Mouse (Mus musculus): Measurements from ENCODE around the gene Wdr74.

The Wdr74 gene

DNA sequence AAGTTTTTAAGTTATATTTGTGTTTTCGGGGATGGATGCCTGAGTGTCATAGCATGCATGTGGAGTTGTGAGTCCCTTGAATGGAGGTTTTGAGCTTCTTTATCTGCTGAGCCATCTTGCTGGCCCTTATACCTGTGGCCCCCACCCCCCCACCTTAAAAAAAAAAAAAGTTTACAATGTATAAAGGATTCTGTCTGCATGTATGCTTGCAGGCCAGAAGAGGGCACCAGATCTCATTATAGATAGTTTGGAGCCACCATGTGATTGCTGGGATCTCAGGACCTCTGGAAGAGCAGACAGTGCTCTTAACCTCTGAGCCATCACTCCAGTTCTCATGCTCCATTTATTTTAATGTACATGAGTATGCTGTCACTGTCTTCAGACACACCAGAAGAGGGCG is 11.7 kb downstream of the Wdr74 start:
- peak; percentile 26 for DNase-seq

DNA sequence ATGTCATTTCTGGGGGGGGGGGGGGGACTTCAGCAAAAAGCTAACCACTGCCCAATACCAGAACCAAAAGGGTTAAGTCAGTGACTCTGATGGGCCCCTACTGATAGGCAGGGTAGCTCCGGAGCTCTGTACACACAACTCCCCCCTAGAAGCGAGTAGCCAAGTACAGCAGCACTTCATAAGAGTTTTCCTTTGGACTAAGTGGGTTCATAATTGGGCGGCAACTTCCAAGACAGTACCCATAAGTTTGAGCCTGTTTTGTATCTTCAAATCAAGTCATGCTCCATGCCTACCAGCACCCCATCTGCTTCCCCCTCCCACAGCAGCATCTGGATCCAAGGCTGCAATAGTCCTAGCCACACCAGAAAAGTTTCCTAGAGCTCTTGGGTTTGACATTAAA is 20.0 kb downstream of the Wdr74 start:
- DNase-seq, result no peak

GRCm38 (mm10) chr19:8756635-8757387 is 21.2 kb downstream of the Wdr74 start, which contains the start of gene Nxf1:
Nxf1 (plus strand) TSS chr19:8757073.
- DNase-seq, result peak; percentile 99

DNA sequence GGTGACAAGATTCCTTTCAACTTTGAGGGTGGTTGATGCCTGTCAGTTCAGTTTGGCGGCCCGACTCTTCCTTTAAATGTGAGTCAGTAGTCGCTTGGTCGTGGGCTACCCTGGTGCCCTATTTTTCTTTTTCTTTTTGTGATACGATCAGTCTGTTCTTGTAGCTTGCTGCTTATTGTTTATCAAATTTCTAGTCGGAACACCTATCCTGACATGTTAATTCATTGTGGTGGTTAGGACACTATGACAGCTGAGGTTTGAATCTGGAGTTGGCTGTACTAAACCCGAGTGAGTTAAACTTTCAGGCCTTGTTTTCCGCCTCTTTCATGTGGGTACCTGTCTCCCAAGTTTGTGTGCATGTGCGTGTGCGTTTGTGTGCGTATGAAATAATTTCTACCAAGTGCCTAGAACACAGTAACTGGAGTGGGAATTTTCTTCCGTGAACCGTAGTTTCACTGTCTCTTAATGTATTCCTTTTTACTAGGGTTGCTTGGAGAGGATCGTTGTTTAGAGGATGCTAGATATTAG is 21.9 kb downstream of the Wdr74 start:
- no peak for DNase-seq

- DNase-seq, result no peak
Observed at GRCm38 (mm10) chr19:8758899-8759298, 23.3 kb downstream of the Wdr74 start.

- DNase-seq, result no peak
Observed at GRCm38 (mm10) chr19:8760757-8761156, 25.1 kb downstream of the Wdr74 start.

DNA sequence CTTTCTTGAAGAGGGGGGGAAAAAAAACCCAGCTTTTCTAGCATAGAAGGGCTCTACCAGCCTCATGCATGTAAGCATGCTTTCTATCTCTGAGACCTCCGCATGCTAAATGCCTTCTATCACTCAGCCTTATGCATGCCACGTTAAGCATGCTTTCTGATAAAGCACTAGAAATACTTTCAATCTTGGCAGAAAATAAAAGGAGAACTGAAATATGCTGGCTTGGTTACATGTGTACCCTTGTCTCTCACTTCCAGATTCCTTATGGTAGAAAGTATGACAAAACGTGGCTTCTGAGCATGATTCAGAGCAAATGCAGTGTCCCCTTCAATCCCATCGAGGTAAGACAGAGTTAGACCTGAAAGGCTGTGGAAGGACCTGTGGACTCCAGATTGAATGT is 27.6 kb downstream of the Wdr74 start:
- no peak for DNase-seq

- DNase-seq, result no peak
Observed at GRCm38 (mm10) chr19:8765562-8765961, 29.9 kb downstream of the Wdr74 start.

GRCm38 (mm10) chr19:8770567-8771270 is 35.1 kb downstream of the Wdr74 start, which contains the start of gene Tmem223:
Tmem223 (plus strand) TSS chr19:8770996.
- DNase-seq, result peak; percentile 87

DNA sequence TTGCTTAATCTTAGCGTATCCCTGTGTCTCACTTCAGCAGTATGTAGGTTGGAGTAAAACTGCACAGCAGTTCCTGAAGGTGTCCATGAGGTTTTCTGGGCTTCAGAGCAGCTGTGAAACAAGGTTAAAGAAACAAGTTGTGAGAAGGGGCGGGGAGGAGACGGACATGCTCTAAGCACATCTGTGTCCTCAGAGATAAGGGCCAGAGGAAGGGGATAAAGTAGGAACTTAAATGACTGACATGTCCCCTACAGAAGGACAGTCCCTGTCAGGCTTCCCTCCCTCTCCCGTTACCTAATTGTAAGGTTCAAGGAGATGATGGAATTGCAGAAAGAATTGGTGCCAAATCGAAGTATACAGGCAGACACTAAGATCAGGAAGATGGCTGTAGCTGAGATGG is 37.4 kb downstream of the Wdr74 start:
- no peak for DNase-seq

DNA sequence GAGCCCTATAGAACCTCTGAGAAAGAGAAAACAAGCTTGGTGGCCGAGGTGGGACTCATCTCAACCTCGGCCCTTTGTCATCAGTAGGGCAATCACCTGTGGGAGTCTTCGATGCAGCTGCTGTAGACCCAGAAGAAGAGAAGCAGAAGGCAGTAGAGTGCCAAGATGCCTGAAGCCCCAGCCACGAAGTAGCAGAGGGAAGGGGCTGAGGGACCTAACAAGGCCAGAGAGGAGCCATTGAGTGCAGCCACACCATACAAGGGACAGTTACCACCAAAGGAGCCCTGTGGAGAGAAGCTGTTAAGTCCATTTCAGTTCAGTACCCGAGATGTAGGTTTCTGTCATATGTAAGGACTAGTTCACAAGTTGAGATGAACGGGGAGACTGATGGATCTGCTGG is 37.8 kb downstream of the Wdr74 start:
- no peak for DNase-seq

- peak; percentile 97 for DNase-seq
Observed at GRCm38 (mm10) chr19:8774086-8774835, 38.6 kb downstream of the Wdr74 start, which contains the start of gene Tmem179b. Tmem179b (minus strand) TSS chr19:8774467.

DNA sequence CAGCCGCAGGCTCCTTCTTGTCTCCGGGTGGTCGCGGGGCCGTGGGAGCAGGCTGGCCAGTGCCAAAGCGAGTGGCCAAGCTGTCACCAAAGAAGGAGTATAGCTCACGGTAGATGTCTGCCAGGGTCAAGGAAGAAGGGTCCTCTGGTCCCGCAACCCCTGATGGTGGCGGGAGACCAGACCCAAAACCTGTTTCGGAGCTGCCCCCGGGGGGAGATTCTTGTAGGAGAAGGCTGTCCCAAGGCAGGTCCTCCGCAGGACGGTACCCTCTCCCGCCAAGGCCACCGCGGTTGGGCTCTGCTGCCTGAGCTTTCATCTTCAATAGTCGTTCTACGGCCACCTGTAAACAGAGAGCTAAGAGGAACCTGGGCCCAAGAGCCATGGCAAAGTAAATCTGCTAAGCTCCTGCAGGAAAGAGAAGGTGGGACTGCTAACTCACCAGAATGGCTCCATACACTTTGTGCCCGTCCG is 39.4 kb downstream of the Wdr74 start:
- no peak for DNase-seq

DNA sequence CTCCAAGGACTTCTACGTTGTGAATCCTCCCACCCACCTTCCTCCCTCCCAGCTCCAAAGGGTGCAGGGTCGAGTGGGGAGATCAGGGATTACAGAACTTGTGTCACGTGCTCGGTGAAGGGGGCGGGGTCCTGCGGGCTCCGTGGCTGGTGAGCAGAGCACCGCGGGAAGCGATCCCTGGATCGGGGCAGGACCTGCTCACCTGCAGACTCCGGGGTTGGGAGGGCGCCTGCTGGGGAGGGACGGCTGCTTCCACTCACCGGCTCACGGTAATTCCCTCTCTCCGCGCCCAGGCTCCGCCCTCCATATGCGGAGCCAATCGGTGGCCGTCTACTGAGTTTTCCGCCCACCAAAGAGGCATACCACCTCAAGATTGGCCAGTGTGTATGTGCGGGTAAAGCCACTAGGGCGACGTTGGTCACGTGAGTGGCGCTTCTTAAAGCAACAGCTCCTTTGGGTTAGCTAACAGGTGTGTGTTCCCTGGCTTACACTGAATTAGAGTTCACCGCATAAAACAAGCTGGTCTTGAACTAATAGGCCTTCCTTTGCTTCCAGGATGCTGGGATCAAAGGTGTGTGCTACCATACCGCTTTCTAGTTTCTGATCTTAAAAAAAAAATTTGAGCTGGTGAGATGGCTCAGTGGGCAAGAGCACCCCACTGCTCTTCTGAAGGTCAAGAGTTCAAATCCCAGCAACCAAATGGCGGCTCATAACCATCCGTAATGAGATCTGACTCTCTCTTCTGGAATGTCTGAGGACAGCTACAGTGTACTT is 50.6 kb downstream of the Wdr74 start, which contains the start of gene Taf6l:
Taf6l (minus strand) TSS at position 410 of the 774 bp plus-strand sequence.
- DNase-seq, result peak; percentile 96

DNA sequence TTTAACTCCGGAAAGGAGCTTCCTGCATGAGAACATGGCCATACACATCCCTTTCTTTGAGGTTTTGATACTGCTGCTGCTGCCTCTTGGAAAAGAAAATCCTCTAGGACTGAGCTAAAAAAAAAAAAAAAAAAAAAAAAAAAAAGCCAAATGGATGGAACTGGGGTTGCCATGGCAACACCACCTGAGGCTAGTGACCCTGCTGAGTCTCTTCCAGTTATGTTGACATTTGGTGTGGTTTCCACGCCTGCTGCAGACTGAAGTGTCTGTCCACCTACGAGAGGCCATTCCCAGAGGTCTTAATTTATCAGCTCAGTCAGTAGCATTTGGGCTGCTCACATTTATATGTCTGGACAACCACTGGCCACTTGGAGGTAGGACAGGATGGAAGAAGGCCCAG is 52.9 kb downstream of the Wdr74 start:
- peak; percentile 41 for DNase-seq

- no peak for DNase-seq
Observed at GRCm38 (mm10) chr19:8789171-8789570, 53.5 kb downstream of the Wdr74 start.

GRCm38 (mm10) chr19:8790171-8790570 is 54.5 kb downstream of the Wdr74 start:
- DNase-seq, result no peak

All from embryo, embryonic 11 days (tissue).